Mouse (Mus musculus) MEL (cell line): Measurements from ENCODE around the gene AW011738.

ENCODE experiments used
- E2F4 ChIP-seq: IDR thresholded peaks from 2 replicates; pipeline ENCODE4 v1.6.1; 2011; ENCODE audit warnings: low read depth, low read length, improper control_type of control experiment, borderline replicate concordance
- EP300 ChIP-seq, 2 experiments: IDR thresholded peaks; 2 replicates each; pipeline ENCODE4 v1.6.1; 2011; ENCODE audit warnings: improper control_type of control experiment in 2 of 2, low read length in 2 of 2, low read depth in 1 of 2, mild to moderate bottlenecking in 1 of 2
- ETS1 ChIP-seq: IDR thresholded peaks from 2 replicates; pipeline ENCODE4 v1.6.1; 2012; ENCODE audit warnings: low read depth, mild to moderate bottlenecking, inconsistent platforms, low read length, improper control_type of control experiment, moderate library complexity
- MAX ChIP-seq: IDR thresholded peaks from 2 replicates; pipeline ENCODE4 v1.6.1; 2011; ENCODE audit warnings: low read length, improper control_type of control experiment
- POLR2A ChIP-seq, 2 experiments: IDR thresholded peaks; 2 replicates each; pipeline ENCODE4 v1.6.1; 2011 to 2012; ENCODE audit warnings: low read length in 2 of 2, mild to moderate bottlenecking in 2 of 2, control low read depth in 1 of 2, improper control_type of control experiment in 1 of 2, low read depth in 1 of 2, moderate library complexity in 1 of 2; ENCODE audit not compliant: control insufficient read depth in 1 of 2, insufficient read depth in 1 of 2, poor library complexity in 1 of 2
- POLR2AphosphoS5 ChIP-seq: IDR thresholded peaks from 2 replicates; pipeline ENCODE4 v1.6.1; 2012; ENCODE audit warnings: low read depth, borderline replicate concordance, mild to moderate bottlenecking, inconsistent platforms, low read length, moderate library complexity, mixed read lengths
- SIN3A ChIP-seq: IDR thresholded peaks from 2 replicates; pipeline ENCODE4 v1.6.1; 2012; ENCODE audit warnings: low read length, improper control_type of control experiment, inconsistent platforms
- TBP ChIP-seq: IDR thresholded peaks from 2 replicates; pipeline ENCODE4 v1.8.0; 2011; ENCODE audit warnings: low read depth, low read length, improper control_type of control experiment
- ZMIZ1 ChIP-seq: IDR thresholded peaks from 2 replicates; pipeline ENCODE4 v1.6.1; 2012; ENCODE audit warnings: low read depth, mild to moderate bottlenecking, inconsistent platforms, low read length, improper control_type of control experiment, moderate library complexity
- ZNF384 ChIP-seq: IDR thresholded peaks from 2 replicates; pipeline ENCODE4 v1.6.1; 2012; ENCODE audit warnings: low read depth, mild to moderate bottlenecking, inconsistent platforms, low read length, improper control_type of control experiment

GRCm38 (mm10) chr4:156188811-156189323 lies 14.2 kb upstream of the AW011738 start:
- TF ChIP-seq MAX (no peak), POLR2A (IDR thresholded peaks at IDR 0.05; ENCODE audit: control insufficient read depth in 1 of 2, insufficient read depth in 1 of 2, low read depth in 1 of 2, low read length in 2 of 2, poor library complexity in 1 of 2) (no peak), SIN3A (no peak), E2F4 (no peak), ETS1 (no peak), ZNF384 (no peak), ZMIZ1 (no peak), POLR2AphosphoS5 (no peak), TBP (no peak), EP300 (IDR thresholded peaks at IDR 0.05; ENCODE audit: low read depth in 1 of 2, low read length in 2 of 2) (no peak)
